Mouse (Mus musculus) 3T3-L1 (cell line): ENCODE data around the gene 4930535I16Rik.
"Not testable (repeated sequence)": the region's sequence is repeated elsewhere in the genome, so short reads cannot be mapped to it uniquely, and the experiment has no call there.

Experiments used
- DNase-seq: peaks from one replicate; pipeline ENCODE4 v3.0.0-alpha.2; 2015; ENCODE audit warnings: low read depth, low spot score

Gene 4930535I16Rik

GRCm38 (mm10) chr4:123917548-123918140 is at the start of gene 4930535I16Rik:
Gene 4930535I16Rik, minus strand, starts transcription at chr4:123918022.
- peak; percentile 35 for DNase-seq

- no peak for DNase-seq
Measured at GRCm38 (mm10) chr4:123962721-123963120, 44.9 kb upstream of the 4930535I16Rik start.

- no peak for DNase-seq
Measured at GRCm38 (mm10) chr4:123960955-123961354, 43.1 kb upstream of the 4930535I16Rik start.

GRCm38 (mm10) chr4:123957891-123958290 is 40.1 kb upstream of the 4930535I16Rik start:
- DNase-seq: no peak

- no peak for DNase-seq
Measured at GRCm38 (mm10) chr4:123957492-123957808, 39.6 kb upstream of the 4930535I16Rik start.

- peak; percentile 67 for DNase-seq
Measured at GRCm38 (mm10) chr4:123956703-123957491, 39.1 kb upstream of the 4930535I16Rik start.

GRCm38 (mm10) chr4:123952059-123952458 is 34.2 kb upstream of the 4930535I16Rik start:
- DNase-seq: no peak

- DNase-seq: no peak
Measured at GRCm38 (mm10) chr4:123949649-123950048, 31.8 kb upstream of the 4930535I16Rik start.

- no peak for DNase-seq
Measured at GRCm38 (mm10) chr4:123948901-123949300, 31.1 kb upstream of the 4930535I16Rik start.

GRCm38 (mm10) chr4:123947149-123947548 is 29.3 kb upstream of the 4930535I16Rik start:
- no peak for DNase-seq

GRCm38 (mm10) chr4:123946701-123947100 is 28.9 kb upstream of the 4930535I16Rik start:
- DNase-seq: no peak

- DNase-seq: not testable (repeated sequence)
Measured at GRCm38 (mm10) chr4:123940878-123941277, 23.1 kb upstream of the 4930535I16Rik start.

- DNase-seq: peak; percentile 87
Measured at GRCm38 (mm10) chr4:123939838-123940237, 22.0 kb upstream of the 4930535I16Rik start.

- DNase-seq: no peak
Measured at GRCm38 (mm10) chr4:123936059-123936458, 18.2 kb upstream of the 4930535I16Rik start.

GRCm38 (mm10) chr4:123934306-123934705 is 16.5 kb upstream of the 4930535I16Rik start:
- no peak for DNase-seq

GRCm38 (mm10) chr4:123929994-123930393 is 12.2 kb upstream of the 4930535I16Rik start:
- DNase-seq: peak; percentile 54

GRCm38 (mm10) chr4:123927961-123928360 is 10.1 kb upstream of the 4930535I16Rik start:
- no peak for DNase-seq

GRCm38 (mm10) chr4:123921055-123921565 is 3.3 kb upstream of the 4930535I16Rik start:
- DNase-seq: no peak

GRCm38 (mm10) chr4:123918851-123919250 is 1.0 kb upstream of the 4930535I16Rik start:
- DNase-seq: no peak

GRCm38 (mm10) chr4:123916748-123917547 is 874 bp downstream of the 4930535I16Rik start, which contains the start of gene Rragc:
Gene Rragc, plus strand, starts transcription at chr4:123917446.
- peak; percentile 97 for DNase-seq

GRCm38 (mm10) chr4:123912431-123912830 is 5.4 kb downstream of the 4930535I16Rik start:
- DNase-seq: peak; percentile 48

- no peak for DNase-seq
Measured at GRCm38 (mm10) chr4:123911503-123911902, 6.3 kb downstream of the 4930535I16Rik start.
